Mouse (Mus musculus) monocyte, adult 5-6 weeks (primary cell): ENCODE data around the gene Igbp1b. TPM values are rescaled to one million over a fixed set of nuclear protein-coding genes. Genes with fewer than 3 reads are reported as not detected.

ENCODE experiments used
- ATAC-seq: fragments of 153-309, 156-312 bp; replicated peaks from 2 replicates; pipeline ENCODE4 v1.8.0; 2017; ENCODE audit warnings: mild to moderate bottlenecking; ENCODE audit not compliant: low TSS enrichment, insufficient number of reproducible peaks, severe bottlenecking, poor library complexity, low FRiP score
- total RNA-seq: library from RNA; stranded (forward); fragments of 200-1000, 200-491, 200-594 nt; gene quantifications from 3 replicates; pipeline ENCODE4 v1.2.3, GENCODE M21; 2017

Igbp1b gene
- total RNA-seq, result not detected in 3 replicates

GRCm38 (mm10) chr6:138658516-138658915 is at the start of gene Igbp1b:
Igbp1b (minus strand) TSS chr6:138658544.
- no peak; the same call in 1 of the 2 replicates for ATAC-seq

GRCm38 (mm10) chr6:138682959-138683358 is 24.6 kb upstream of the Igbp1b start:
- ATAC-seq, result no peak

GRCm38 (mm10) chr6:138672704-138673141 is 14.4 kb upstream of the Igbp1b start:
- ATAC-seq, result no peak

- no peak for ATAC-seq
Measured at GRCm38 (mm10) chr6:138665416-138665815, 7.1 kb upstream of the Igbp1b start.

GRCm38 (mm10) chr6:138645604-138646003 is 12.7 kb downstream of the Igbp1b start:
- ATAC-seq, result no peak

GRCm38 (mm10) chr6:138639351-138639750 is 19.0 kb downstream of the Igbp1b start:
- no peak for ATAC-seq

GRCm38 (mm10) chr6:138620786-138621185 is 37.6 kb downstream of the Igbp1b start:
- ATAC-seq, result no peak

GRCm38 (mm10) chr6:138618396-138618795 is 39.9 kb downstream of the Igbp1b start:
- ATAC-seq, result no peak

Other genes starting within 250 kb of the Igbp1b start
- gene Lmo3, start 76.6 kb downstream of the Igbp1b start, total RNA-seq, result not detected in 3 replicates